Mouse (Mus musculus) neural tube, embryonic 15.5 days (tissue): ENCODE results near the gene Tbcel. TPM values are rescaled to one million over a fixed set of nuclear protein-coding genes. Genes with fewer than 3 reads are reported as not detected.

Experiments
- ATAC-seq: fragments of 200-750 bp; cut with Nextera tagmentation; 2 replicates; pipeline ENCODE4 v1.8.0; 2017; ENCODE audit warnings: mild to moderate bottlenecking, moderate TSS enrichment, moderate library complexity; ENCODE audit not compliant: low FRiP score
- H3K27ac ChIP-seq: fragments of 300-500 bp; sonication (generic); replicated peaks from 2 replicates; pipeline ENCODE4 v1.5.1; 2015; ENCODE audit warnings: mild to moderate bottlenecking, inconsistent platforms
- H3K27me3 ChIP-seq: fragments of 300-500 bp; sonication (generic); replicated peaks from 2 replicates; pipeline ENCODE4 v1.6.1; 2015; ENCODE audit warnings: inconsistent platforms
- H3K36me3 ChIP-seq: fragments of 300-500 bp; sonication (generic); 2 replicates; pipeline ENCODE4 v1.6.1; 2015; ENCODE audit warnings: inconsistent platforms
- H3K4me1 ChIP-seq: fragments of 300-500 bp; sonication (generic); 2 replicates; pipeline ENCODE4 v1.6.1; 2015; ENCODE audit warnings: inconsistent platforms
- H3K4me2 ChIP-seq: fragments of 300-500 bp; sonication (generic); 2 replicates; pipeline ENCODE4 v1.6.1; 2015; ENCODE audit warnings: inconsistent platforms, mild to moderate bottlenecking, moderate library complexity
- H3K4me3 ChIP-seq: fragments of 300-500 bp; sonication (generic); replicated peaks from 2 replicates; pipeline ENCODE4 v1.5.1; 2015; ENCODE audit warnings: mild to moderate bottlenecking, inconsistent platforms
- H3K9ac ChIP-seq: fragments of 300-500 bp; sonication (generic); replicated peaks from 2 replicates; pipeline ENCODE4 v1.6.1; 2015; ENCODE audit warnings: mild to moderate bottlenecking, inconsistent platforms
- H3K9me3 ChIP-seq: fragments of 300-500 bp; sonication (generic); replicated peaks from 2 replicates; pipeline ENCODE4 v1.6.1; 2016; ENCODE audit warnings: inconsistent platforms
- WGBS: fragments of 180-500 bp; shearing (Covaris S2); methylation state at CpG from one replicate; pipeline ENCODE4 v1.1.7; 2015; ENCODE audit warnings: mixed read lengths; 5-methylcytosine and 5-hydroxymethylcytosine counted together
- polyA plus RNA-seq: library from polyadenylated mRNA; unstranded; fragments of >200 nt; fragmentation: Nextera tagmentation; extraction: Ambion mirVana; gene quantifications from 2 replicates; pipeline ENCODE4 v1.2.1, GENCODE M21; 2015

Tbcel gene
- polyA plus RNA-seq, 1 experiment from 2014 or later: 4.0 TPM

DNA sequence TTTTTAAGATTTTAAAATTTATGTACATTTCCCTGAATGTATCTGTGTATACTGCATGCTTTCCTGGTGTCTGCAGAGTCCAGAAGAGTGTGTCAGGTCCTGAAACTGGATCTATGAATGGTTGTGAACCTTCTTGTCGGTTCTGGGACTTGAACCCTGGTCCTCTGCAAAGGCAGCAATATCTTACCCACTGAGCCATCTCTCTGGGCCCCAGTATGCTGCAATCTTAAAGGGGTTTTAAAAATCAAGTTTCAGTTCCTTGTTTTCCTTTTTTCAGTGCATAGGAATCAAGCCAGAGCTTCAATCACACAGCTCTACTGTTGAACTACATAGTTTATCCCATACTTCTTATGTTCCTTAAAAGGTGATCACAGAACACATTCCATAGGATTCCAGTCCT lies 24.7 kb downstream of the Tbcel start:
- no peaks in the 10 kb centered on the region for H3K4me1 ChIP-seq
- ATAC-seq: no peak
- 88% methylated on average over 1 of the region's 1 CpGs for WGBS
- no peak overlapping the region for H3K9ac ChIP-seq
- H3K9me3 ChIP-seq: no peaks in the 10 kb centered on the region
- H3K27ac ChIP-seq: no peak overlapping the region
- no peaks in the 10 kb centered on the region for H3K27me3 ChIP-seq
- H3K4me2 ChIP-seq: no peak overlapping the region
- H3K36me3 ChIP-seq: no peaks in the 10 kb centered on the region
- H3K4me3 ChIP-seq: no peak overlapping the region

DNA sequence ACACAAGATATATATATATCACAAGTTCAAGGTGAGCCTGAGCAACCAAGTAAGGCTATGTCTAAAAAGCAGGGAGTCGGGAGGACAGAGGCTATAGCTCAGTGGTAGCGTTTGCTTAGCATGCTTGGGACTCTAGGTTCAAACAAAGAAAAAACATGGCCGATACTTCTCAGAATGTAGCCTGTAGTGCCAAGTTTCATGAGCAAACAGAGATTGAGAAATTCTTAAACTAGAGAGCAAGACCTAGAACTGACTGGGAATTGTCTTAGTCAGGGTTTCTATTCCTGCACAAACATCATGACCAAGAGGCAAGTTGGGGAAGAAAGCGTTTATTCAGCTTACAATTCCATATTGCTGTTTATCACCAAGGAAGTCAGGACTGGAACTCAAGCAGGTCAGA lies 31.4 kb downstream of the Tbcel start:
- peaks cover 12% of the 10 kb centered on the region for H3K4me1 ChIP-seq
- ATAC-seq: no peak
- H3K27me3 ChIP-seq: no peaks in the 10 kb centered on the region
- no peak overlapping the region for H3K9ac ChIP-seq
- no peak overlapping the region for H3K4me3 ChIP-seq
- no peak overlapping the region for H3K27ac ChIP-seq
- no peak overlapping the region for H3K4me2 ChIP-seq
- H3K36me3 ChIP-seq: no peaks in the 10 kb centered on the region
- WGBS: 90% methylated on average over 4 of the region's 4 CpGs
- H3K9me3 ChIP-seq: no peaks in the 10 kb centered on the region

DNA sequence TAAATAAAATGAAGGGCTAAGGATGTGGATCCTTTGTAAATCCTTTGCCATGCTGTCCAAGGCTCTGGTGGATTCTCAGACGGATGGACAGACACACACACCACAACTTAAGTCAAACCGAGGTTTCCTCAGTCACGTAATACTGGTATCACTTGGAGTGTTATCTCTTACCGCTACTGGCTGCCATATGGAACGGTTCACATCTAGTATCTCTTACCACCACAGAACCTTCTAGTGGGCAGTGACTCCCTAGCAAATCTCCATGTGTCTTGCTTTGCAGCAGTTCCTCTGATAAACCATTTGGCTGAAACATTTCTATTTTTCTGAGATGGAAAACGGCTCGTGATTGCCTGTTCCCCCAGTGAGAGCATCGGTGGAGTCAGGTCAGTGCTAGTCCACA lies 33.4 kb downstream of the Tbcel start:
- Histone ChIP-seq H3K9me3 (no peaks in the 10 kb centered on the region), H3K4me2 (no peak overlapping the region), H3K4me1 (peaks cover 32% of the 10 kb centered on the region), H3K36me3 (0 out of 2 replicates have a peak, but pooled peaks cover 2% of the 10 kb centered on the region), H3K27ac (no peak overlapping the region), H3K9ac (no peak overlapping the region), H3K27me3 (no peaks in the 10 kb centered on the region), H3K4me3 (no peak overlapping the region)
- no peak for ATAC-seq
- 91% methylated on average over 8 of the region's 8 CpGs for WGBS

DNA sequence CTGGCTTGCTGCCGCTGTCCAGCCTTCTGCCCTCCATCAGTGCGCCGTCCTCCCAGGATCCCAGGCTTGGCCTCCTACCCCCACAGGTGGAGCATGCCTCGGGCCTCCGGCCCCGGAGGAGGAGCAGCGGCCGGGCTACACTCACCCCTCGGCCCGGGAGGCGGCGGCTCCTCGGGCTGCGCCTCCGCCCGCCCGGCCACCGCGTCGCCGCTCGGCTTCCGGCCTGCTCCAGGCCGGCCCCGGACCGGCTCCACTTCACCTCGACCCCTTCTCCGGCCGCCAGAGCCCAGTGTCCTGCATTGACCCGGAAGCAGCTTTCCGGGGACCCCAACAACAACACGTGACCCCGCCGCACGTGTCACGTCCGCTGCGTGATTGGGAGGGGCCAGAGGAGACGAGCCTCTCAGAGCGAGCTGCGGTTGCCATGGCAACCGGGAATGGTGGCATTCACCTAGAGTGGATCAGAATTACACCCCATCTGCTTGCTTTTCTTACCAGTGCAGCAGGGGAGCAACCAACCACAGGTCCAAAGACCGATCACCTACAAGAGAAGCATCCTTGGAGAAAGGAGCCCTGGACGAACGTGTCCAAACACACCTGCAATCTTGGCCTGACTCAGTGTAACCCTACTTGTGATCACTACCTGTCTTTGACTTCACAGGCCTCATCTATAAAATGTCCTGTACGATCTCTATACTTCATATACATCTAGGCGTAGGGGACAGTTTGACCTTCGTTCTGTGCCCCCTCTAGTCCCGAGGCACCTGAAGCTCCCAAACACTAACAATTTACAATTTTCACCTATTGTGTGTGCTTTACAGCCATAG lies 35.5 kb downstream of the Tbcel start:
- H3K4me1 ChIP-seq: peaks cover 38% of the 10 kb centered on the region
- peak overlapping the region; percentile 88 for H3K4me2 ChIP-seq
- H3K4me3 ChIP-seq: peak overlapping the region; percentile 77
- H3K27ac ChIP-seq: peak overlapping the region; percentile 72
- 0 out of 2 replicates have a peak, but pooled peaks cover 2% of the 10 kb centered on the region for H3K36me3 ChIP-seq
- H3K9me3 ChIP-seq: no peaks in the 10 kb centered on the region
- 4% methylated on average over 49 of the region's 49 CpGs for WGBS
- H3K9ac ChIP-seq: peak overlapping the region; percentile 86
- no peaks in the 10 kb centered on the region for H3K27me3 ChIP-seq
- peak; percentile 94 for ATAC-seq

DNA sequence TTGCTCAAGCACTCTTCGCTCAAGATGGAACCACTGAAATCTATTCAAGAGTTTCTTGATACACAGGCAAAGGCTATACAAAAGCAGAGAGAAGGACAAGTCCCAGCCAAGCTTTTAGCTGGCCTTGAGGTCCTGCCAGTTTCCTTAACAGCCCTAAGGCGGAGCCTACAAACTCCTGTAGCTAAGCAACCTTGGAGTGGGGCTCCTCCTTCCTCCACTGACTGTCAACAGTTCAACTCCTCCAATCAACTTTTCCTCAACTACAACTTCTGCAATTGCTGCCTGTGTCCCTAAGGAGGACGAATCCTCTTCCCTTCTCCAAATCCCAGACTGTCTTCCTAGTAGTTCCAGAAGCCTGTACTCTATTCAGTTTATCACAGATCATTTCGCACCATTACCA lies 36.4 kb downstream of the Tbcel start:
- no peak for ATAC-seq
- no peaks in the 10 kb centered on the region for H3K9me3 ChIP-seq
- H3K4me1 ChIP-seq: peaks cover 38% of the 10 kb centered on the region
- no peak overlapping the region for H3K27ac ChIP-seq
- 0 out of 2 replicates have a peak, but pooled peaks cover 2% of the 10 kb centered on the region for H3K36me3 ChIP-seq
- 49% methylated on average over 4 of the region's 4 CpGs for WGBS
- H3K27me3 ChIP-seq: no peaks in the 10 kb centered on the region
- H3K4me3 ChIP-seq: peak overlapping the region; percentile 77
- peak overlapping the region; percentile 86 for H3K9ac ChIP-seq
- peak overlapping the region; percentile 88 for H3K4me2 ChIP-seq

DNA sequence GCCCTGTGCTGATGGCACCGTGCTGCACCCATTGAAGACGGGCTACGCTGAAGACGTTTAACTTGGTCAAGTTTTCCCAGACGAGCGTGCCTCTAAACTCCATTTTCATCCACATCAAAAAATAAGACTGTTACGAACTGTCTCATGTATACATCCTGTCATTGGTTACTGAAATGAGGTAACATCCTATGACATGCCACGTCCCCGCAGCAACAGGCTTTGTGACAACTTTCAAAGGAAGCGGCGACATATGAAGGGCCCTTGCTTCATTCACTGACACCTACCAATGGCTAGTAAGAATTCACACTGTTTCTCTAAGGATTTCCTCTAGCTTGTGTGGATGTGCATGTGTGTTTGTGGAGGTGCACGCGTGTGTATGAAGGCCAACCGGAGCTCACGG lies 38.3 kb downstream of the Tbcel start:
- ATAC-seq: no peak
- no peaks in the 10 kb centered on the region for H3K27me3 ChIP-seq
- H3K9ac ChIP-seq: no peak overlapping the region

DNA sequence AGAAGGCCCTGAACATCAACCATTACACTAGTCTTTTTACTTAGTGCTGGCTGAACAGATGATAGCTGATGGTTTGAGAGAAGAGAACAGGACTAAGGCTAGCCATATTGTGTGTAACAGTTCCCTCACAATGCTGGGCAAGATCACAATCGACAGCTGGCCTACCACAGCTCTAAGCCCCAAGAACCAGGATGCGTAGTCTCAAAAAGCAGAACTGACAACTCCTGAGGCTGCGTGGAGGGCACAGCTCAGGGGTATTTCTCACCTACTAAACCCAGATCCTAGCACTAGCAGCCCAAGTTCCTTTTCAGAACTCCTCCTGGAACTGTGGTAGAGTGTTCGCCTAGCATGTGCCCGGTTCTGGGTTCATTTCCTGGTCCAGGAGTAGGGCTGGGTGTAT lies 39.2 kb downstream of the Tbcel start:
- no peak for ATAC-seq
- no peak overlapping the region for H3K9ac ChIP-seq
- WGBS: 95% methylated on average over 5 of the region's 5 CpGs

More for the DNA sequence above, 38.3 kb downstream of the Tbcel start:
- H3K36me3 ChIP-seq: 0 out of 2 replicates have a peak, but pooled peaks cover 2% of the 10 kb centered on the region
- H3K4me1 ChIP-seq: peaks cover 36% of the 10 kb centered on the region
- H3K4me2 ChIP-seq: no peak overlapping the region
- WGBS: 95% methylated on average over 15 of the region's 15 CpGs
- H3K27ac ChIP-seq: no peak overlapping the region
- no peak overlapping the region for H3K4me3 ChIP-seq
- H3K9me3 ChIP-seq: no peaks in the 10 kb centered on the region

DNA sequence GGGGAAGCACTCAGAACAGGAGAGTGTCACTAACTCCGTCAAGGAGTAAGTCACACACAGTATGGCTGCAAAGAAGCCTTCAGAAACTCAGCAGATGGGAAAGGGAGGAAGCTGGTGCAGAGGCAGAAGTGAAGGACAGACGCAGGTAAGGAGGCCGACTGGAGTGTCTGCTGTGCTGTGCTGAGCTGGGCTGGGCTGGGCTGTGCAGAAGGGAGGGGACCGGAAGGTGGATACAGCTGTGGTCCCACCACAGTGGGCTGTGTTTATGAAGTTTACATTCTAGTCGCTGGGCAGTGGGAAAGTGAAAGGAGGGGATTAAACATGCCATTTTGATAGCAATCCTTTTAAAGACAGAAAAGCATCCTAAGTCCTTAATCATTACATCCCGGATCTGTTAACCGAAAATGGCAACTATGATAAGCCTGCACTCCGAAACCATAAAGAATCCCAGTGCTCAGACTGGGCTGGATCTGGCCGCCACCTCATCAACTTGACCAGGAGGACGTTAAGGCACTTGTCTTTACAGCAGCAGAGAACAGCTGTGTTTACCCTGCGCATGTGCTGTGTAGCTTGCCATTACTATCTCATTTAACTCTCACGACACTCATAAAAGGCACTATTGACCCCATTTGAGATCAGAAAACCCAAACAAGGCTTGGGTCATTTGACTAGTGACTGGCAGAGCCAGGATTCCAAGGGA lies 40.3 kb downstream of the Tbcel start:
- Histone ChIP-seq H3K9ac (no peak overlapping the region), H3K4me1 (peaks cover 42% of the 10 kb centered on the region), H3K4me2 (no peak overlapping the region), H3K27me3 (no peaks in the 10 kb centered on the region), H3K27ac (no peak overlapping the region), H3K4me3 (no peak overlapping the region), H3K36me3 (0 out of 2 replicates have a peak, but pooled peaks cover 2% of the 10 kb centered on the region), H3K9me3 (no peaks in the 10 kb centered on the region)
- 70% methylated on average over 12 of the region's 12 CpGs for WGBS
- ATAC-seq: no peak

More for the DNA sequence above, 39.2 kb downstream of the Tbcel start:
- Histone ChIP-seq H3K4me1 (peaks cover 43% of the 10 kb centered on the region), H3K4me2 (no peak overlapping the region), H3K9me3 (no peaks in the 10 kb centered on the region), H3K27ac (no peak overlapping the region), H3K36me3 (0 out of 2 replicates have a peak, but pooled peaks cover 2% of the 10 kb centered on the region), H3K4me3 (no peak overlapping the region), H3K27me3 (no peaks in the 10 kb centered on the region)

DNA sequence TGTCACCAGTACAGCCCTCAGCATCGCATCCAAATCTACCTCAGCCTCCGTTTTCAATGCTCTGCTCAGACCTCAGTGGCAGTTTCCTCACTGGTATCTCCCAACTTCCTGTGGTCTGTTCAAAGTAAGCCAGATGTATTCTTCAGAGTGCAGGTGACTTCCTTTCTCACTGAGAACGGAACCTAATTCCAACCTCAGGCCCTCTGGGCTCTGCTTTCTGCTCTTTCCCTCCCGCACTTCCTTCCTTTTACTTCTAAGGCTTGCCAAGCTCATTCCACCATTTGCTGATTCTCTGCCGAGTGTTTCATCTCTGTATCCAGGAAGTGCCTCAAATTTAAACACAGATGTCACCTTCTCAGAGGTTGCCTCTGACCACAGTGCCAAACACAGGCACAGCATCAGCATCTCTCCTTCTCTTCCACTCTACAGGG lies 41.9 kb downstream of the Tbcel start:
- no peak for ATAC-seq
- 85% methylated on average over 5 of the region's 5 CpGs for WGBS
- Histone ChIP-seq H3K9ac (no peak overlapping the region), H3K4me3 (no peak overlapping the region), H3K4me1 (peaks cover 34% of the 10 kb centered on the region), H3K27me3 (no peaks in the 10 kb centered on the region), H3K4me2 (no peak overlapping the region), H3K36me3 (0 out of 2 replicates have a peak, but pooled peaks cover 2% of the 10 kb centered on the region), H3K9me3 (no peaks in the 10 kb centered on the region), H3K27ac (no peak overlapping the region)

DNA sequence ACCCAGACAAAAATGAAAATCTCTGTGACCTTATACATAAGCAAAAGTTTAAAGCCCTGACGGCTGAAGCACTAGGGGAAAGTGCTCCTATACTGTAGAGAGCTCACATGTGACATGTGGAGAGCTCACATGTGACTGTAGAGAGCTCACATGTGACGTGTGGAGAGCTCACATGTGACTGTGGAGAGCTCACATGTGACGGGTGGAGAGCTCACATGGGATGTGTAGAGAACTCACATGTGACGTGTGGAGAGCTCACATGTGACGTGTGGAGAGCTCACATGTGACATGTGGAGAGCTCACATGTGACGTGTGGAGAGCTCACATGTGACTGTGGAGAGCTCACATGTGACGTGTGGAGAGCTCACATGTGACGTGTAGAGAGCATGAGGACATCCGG lies 43.4 kb downstream of the Tbcel start:
- 92% methylated on average over 9 of the region's 9 CpGs for WGBS

DNA sequence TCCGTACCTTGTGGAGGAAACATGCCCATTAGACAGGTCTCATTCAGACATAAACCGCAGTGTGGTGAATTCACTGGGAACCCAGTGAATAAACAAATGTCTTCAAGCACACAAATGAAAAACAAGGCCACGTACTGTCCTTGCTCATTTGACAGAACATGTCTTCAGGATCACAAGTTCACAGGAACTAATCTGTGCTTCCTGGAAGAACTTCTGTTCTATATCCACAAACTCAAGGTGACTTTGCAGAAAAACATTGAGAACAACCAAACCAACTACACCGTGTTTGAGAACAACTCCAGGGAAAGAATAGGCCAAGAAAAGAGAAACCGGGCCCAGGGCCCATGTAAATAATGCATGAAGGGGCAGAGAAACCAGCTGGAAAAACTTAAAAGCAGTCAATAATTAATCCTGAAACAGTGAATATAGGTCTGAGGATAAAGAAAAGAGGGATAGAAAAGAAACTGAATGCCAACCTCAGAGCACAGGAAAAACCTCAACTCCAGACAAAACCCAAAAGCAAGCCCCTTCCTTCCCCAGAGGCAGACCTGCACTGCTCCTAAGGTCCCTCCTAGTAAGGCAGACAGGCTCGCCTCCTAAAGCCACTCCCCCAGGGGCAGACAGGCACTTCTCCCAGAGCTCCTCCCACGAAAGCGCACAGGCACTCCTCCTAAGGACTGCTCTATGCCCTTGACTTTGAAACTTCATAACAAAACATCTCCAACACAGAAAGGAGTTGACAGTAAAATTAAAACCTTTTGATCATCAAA lies 44.2 kb downstream of the Tbcel start:
- Histone ChIP-seq H3K4me1 (peaks cover 17% of the 10 kb centered on the region), H3K27me3 (no peaks in the 10 kb centered on the region), H3K36me3 (no peaks in the 10 kb centered on the region), H3K27ac (no peak overlapping the region), H3K9me3 (no peaks in the 10 kb centered on the region), H3K9ac (no peak overlapping the region), H3K4me3 (no peak overlapping the region), H3K4me2 (no peak overlapping the region)
- ATAC-seq: no peak
- WGBS: 54% methylated on average over 8 of the region's 8 CpGs

More for the DNA sequence above, 43.4 kb downstream of the Tbcel start:
- H3K9ac ChIP-seq: no peak overlapping the region
- H3K4me1 ChIP-seq: peaks cover 19% of the 10 kb centered on the region
- no peaks in the 10 kb centered on the region for H3K27me3 ChIP-seq
- H3K9me3 ChIP-seq: no peaks in the 10 kb centered on the region
- H3K36me3 ChIP-seq: no peaks in the 10 kb centered on the region
- H3K27ac ChIP-seq: no peak overlapping the region
- H3K4me3 ChIP-seq: no peak overlapping the region
- ATAC-seq: no peak
- H3K4me2 ChIP-seq: no peak overlapping the region
